Mouse (Mus musculus) G1E (cell line): ENCODE data around the gene Scnn1a. TPM values are rescaled to one million over a fixed set of nuclear protein-coding genes. Genes with fewer than 3 reads are reported as not detected.

Source experiments
- ATAC-seq: 2 replicates; pipeline ENCODE4 v1.8.0; 2016; ENCODE audit warnings: mild to moderate bottlenecking; ENCODE audit not compliant: insufficient number of reproducible peaks, poor library complexity, low FRiP score, severe bottlenecking; ENCODE audit errors: extremely low read depth
- DNase-seq: peaks from one replicate; pipeline ENCODE4 v3.0.0; 2012; ENCODE audit warnings: low spot score
- H3K27me3 ChIP-seq: 2 replicates; pipeline ENCODE4 v1.6.1; 2012; ENCODE audit warnings: mild to moderate bottlenecking, low read length, inconsistent platforms; ENCODE audit not compliant: insufficient read depth
- H3K36me3 ChIP-seq: replicated peaks from 2 replicates; pipeline ENCODE3; 2012; ENCODE audit warnings: mild to moderate bottlenecking, inconsistent platforms
- H3K4me1 ChIP-seq: 2 replicates; pipeline ENCODE4 v1.6.1; 2012; ENCODE audit warnings: low read depth, low read length, inconsistent platforms, mixed read lengths; ENCODE audit not compliant: insufficient read depth
- H3K4me3 ChIP-seq: 2 replicates; pipeline ENCODE4 v1.5.1; 2012; ENCODE audit warnings: low read depth, mild to moderate bottlenecking, inconsistent platforms, low read length, moderate library complexity, mixed read lengths
- H3K9me3 ChIP-seq: replicated peaks from 2 replicates; pipeline ENCODE4 v1.6.1; 2012; ENCODE audit warnings: inconsistent platforms
- CTCF ChIP-seq: IDR thresholded peaks from 2 replicates; pipeline ENCODE4 v1.5.1; 2012; ENCODE audit warnings: low read depth, low read length, inconsistent platforms, mixed read lengths
- GATA1 ChIP-seq: IDR thresholded peaks from 2 replicates; pipeline ENCODE4 v1.6.1; 2012; ENCODE audit warnings: borderline replicate concordance, low read length, inconsistent platforms, mixed read lengths
- GATA2 ChIP-seq: IDR thresholded peaks from 2 replicates; pipeline ENCODE4 v1.6.1; 2012; ENCODE audit warnings: low read depth, low read length, inconsistent platforms, borderline replicate concordance
- POLR2AphosphoS5 ChIP-seq: IDR thresholded peaks from 2 replicates; pipeline ENCODE4 v1.6.1; 2012; ENCODE audit warnings: low read depth, low read length, inconsistent platforms; ENCODE audit not compliant: insufficient replicate concordance
- TAL1 ChIP-seq: conservative IDR thresholded peaks from 2 replicates; pipeline ENCODE4 v1.6.1; 2012; ENCODE audit warnings: low read depth, low read length, inconsistent platforms, mixed read lengths
- polyA plus RNA-seq: library from polyadenylated mRNA; stranded (reverse); fragments of >175 nt; gene quantifications from 2 replicates; pipeline ENCODE4 v1.2.3, GENCODE M21; 2012
- total RNA-seq, 2 experiments: library from RNA; stranded (forward) in 1 of 2; stranded (reverse) in 1 of 2; fragments of 200-1000 nt in 1 of 2; fragments of >200 nt in 1 of 2; fragmentation: Nextera tagmentation in 1 of 2; gene quantifications; 2 replicates each; pipeline ENCODE4 v1.2.3; 2014 to 2017

Gene Scnn1a
- total and polyA plus RNA-seq, 3 experiments, result 0.16 TPM; not detected in 2

GRCm38 (mm10) chr6:125284250-125284649 lies 36.2 kb upstream of the Scnn1a start:
- Histone ChIP-seq H3K27me3 (no peaks in the 10 kb centered on the region; the same call in 1 of the 2 replicates), H3K4me1 (no peaks in the 10 kb centered on the region), H3K36me3 (no peaks in the 10 kb centered on the region), H3K4me3 (no peak overlapping the region), H3K9me3 (no peaks in the 10 kb centered on the region)
- ATAC-seq (no peak), DNase-seq (no peak)
- no peak for TF ChIP-seq GATA1
- TF ChIP-seq GATA2, result no peak
- no peak for TF ChIP-seq CTCF
- TF ChIP-seq TAL1, result no peak
- TF ChIP-seq POLR2AphosphoS5, result no peak

- H3K4me3 ChIP-seq, result no peak overlapping the region
- no peaks in the 10 kb centered on the region for H3K4me1 ChIP-seq
- H3K36me3 ChIP-seq, result no peaks in the 10 kb centered on the region
- ATAC-seq, result no peak
- no peak for DNase-seq
- no peak for TF ChIP-seq GATA2
- H3K27me3 ChIP-seq, result no peaks in the 10 kb centered on the region; the same call in 1 of the 2 replicates
- H3K9me3 ChIP-seq, result no peaks in the 10 kb centered on the region
These were observed 35.7 kb upstream of the Scnn1a start for GRCm38 (mm10) chr6:125284751-125285150.

GRCm38 (mm10) chr6:125285890-125286289 lies 34.6 kb upstream of the Scnn1a start, which contains the start of gene Tuba3a:
Gene Tuba3a (minus strand): TSS chr6:125286042.
- Histone ChIP-seq H3K27me3 (no peaks in the 10 kb centered on the region; the same call in 1 of the 2 replicates), H3K36me3 (no peaks in the 10 kb centered on the region), H3K4me1 (no peaks in the 10 kb centered on the region), H3K9me3 (no peaks in the 10 kb centered on the region), H3K4me3 (no peak within 1 kb of the TSS)
- no peak for ATAC-seq
- no peak for TF ChIP-seq TAL1
- TF ChIP-seq POLR2AphosphoS5, result no peak
- TF ChIP-seq CTCF, result no peak
- no peak for TF ChIP-seq GATA2
- no peak for TF ChIP-seq GATA1
- no peak for DNase-seq

GRCm38 (mm10) chr6:125286944-125287343 lies 33.5 kb upstream of the Scnn1a start:
- Histone ChIP-seq H3K4me1 (no peaks in the 10 kb centered on the region), H3K9me3 (no peaks in the 10 kb centered on the region), H3K4me3 (no peak overlapping the region), H3K36me3 (no peaks in the 10 kb centered on the region), H3K27me3 (no peaks in the 10 kb centered on the region; the same call in 1 of the 2 replicates)
- TF ChIP-seq GATA2 (no peak), CTCF (no peak), TAL1 (no peak), POLR2AphosphoS5 (no peak), GATA1 (no peak)
- DNase-seq (no peak), ATAC-seq (no peak)

GRCm38 (mm10) chr6:125288730-125289129 lies 31.7 kb upstream of the Scnn1a start:
- H3K9me3 ChIP-seq, result peaks cover 4% of the 10 kb centered on the region; the same call in 1 of the 2 replicates
- no peak for TF ChIP-seq TAL1
- no peak for TF ChIP-seq GATA2
- TF ChIP-seq GATA1, result no peak
- TF ChIP-seq POLR2AphosphoS5, result no peak
- TF ChIP-seq CTCF, result no peak
- H3K36me3 ChIP-seq, result no peaks in the 10 kb centered on the region
- ATAC-seq (no peak), DNase-seq (no peak)
- no peaks in the 10 kb centered on the region for H3K4me1 ChIP-seq
- H3K27me3 ChIP-seq, result no peaks in the 10 kb centered on the region
- H3K4me3 ChIP-seq, result no peak overlapping the region

- TF ChIP-seq GATA1 (no peak), GATA2 (no peak), CTCF (no peak), POLR2AphosphoS5 (no peak), TAL1 (no peak)
- ATAC-seq (no peak), DNase-seq (no peak)
- H3K36me3 ChIP-seq, result no peaks in the 10 kb centered on the region
- H3K4me1 ChIP-seq, result no peaks in the 10 kb centered on the region
- no peaks in the 10 kb centered on the region for H3K27me3 ChIP-seq
- no peak overlapping the region for H3K4me3 ChIP-seq
- H3K9me3 ChIP-seq, result peaks cover 4% of the 10 kb centered on the region; the same call in 1 of the 2 replicates
These were observed 29.1 kb upstream of the Scnn1a start for GRCm38 (mm10) chr6:125291329-125291728.
